Mouse (Mus musculus): ENCODE measurements at regions not wholly inside any gene's neighbourhood (a gene's known extent, or its start where the extent isn't known, plus 50 kb on each side); places are given as distances from the start of the nearest gene placed in this dataset.

DNA sequence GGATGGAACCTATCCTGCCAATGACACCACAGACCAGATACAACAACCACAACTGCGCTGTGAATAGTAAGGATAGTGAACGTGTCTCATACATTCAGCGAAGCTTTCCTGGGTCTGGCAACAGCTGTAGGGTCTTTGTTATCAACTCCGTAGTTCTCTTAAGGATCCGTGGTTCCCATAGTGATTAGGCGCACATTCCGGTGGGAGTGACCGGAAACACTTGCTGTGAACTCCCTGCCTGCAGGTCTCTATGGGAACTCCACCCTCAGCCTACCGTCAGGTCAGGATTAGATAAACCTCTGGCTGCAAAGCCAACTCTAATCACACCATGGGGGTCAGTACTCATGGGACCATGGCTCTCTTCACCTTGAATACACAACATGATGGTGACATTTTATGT is 53.8 kb upstream of the Sh3gl3 start:
- TF ChIP-seq CTCF (IDR thresholded peaks at IDR 0.05; ENCODE audit: low read depth) (no peak), EP300 (optimal IDR thresholded peaks at IDR 0.05) (no peak)

All from stomach, postnatal 0 days (tissue).